Mouse (Mus musculus): ENCODE measurements around the gene Prrg4. TPM values are rescaled to one million over a fixed set of nuclear protein-coding genes. Genes with fewer than 3 reads are reported as not detected.
A peak's percentile ranks its signal among the peaks of the same experiment; 100 is the strongest.

Prrg4 gene
- 18.3 and 21.0 TPM in 2 replicates for total RNA-seq (2012; rRNA removed)
- total RNA-seq (2014; rRNA removed), result 24.4 and 24.7 TPM in 2 replicates
- polyA plus RNA-seq (2012; ENCODE audit: insufficient read length, low read depth), result 11.0 and 13.9 TPM in 2 replicates

- in situ Hi-C loops (cut with MboI; ENCODE audit: low pct_ligation_motif_present, low pct_unique_long_range_greater_than_20kb, low sequenced_read_pairs), result no loop called here
Measured at GRCm38 (mm10) chr2:104849276-104849990, at the start of gene Prrg4. Gene Prrg4, minus strand, starts transcription at chr2:104849876.

GRCm38 (mm10) chr2:104887882-104888566 is 38.3 kb upstream of the Prrg4 start:
- Histone ChIP-seq H3K4me3 (replicated peaks in 1 of 3; ENCODE audit: low read depth in 2 of 3, low read length in 2 of 3, poor library complexity in 1 of 3) (peak overlapping the region in 1 of 3 experiments; percentile 9), H3K4me1 (ENCODE audit: control insufficient read depth in 1 of 2, insufficient read depth in 2 of 2) (no peaks in the 10 kb centered on the region), H3K27ac (ENCODE audit: insufficient read depth, low read depth) (no peak overlapping the region), H3K4me2 (ENCODE audit: insufficient read depth, low read depth, poor library complexity, severe bottlenecking) (peak overlapping the region; percentile 29; the same call in 1 of the 2 replicates), H3K9me3 (replicated peaks; ENCODE audit: low read length) (no peaks in the 10 kb centered on the region), H3K27me3 (replicated peaks) (no peaks in the 10 kb centered on the region), H3K9ac (ENCODE audit: insufficient read depth, low read depth) (no peak overlapping the region), H3K79me2 (replicated peaks; ENCODE audit: control insufficient read depth, extremely low read depth, insufficient read depth, poor library complexity, severe bottlenecking) (no peaks in the 10 kb centered on the region), H3K36me3 (replicated peaks in 1 of 2; ENCODE audit: control insufficient read depth in 1 of 2, insufficient read depth in 1 of 2, low read length in 1 of 2) (no peaks in the 10 kb centered on the region)
- in situ Hi-C loops (cut with MboI; ENCODE audit: low pct_ligation_motif_present, low pct_unique_long_range_greater_than_20kb, low sequenced_read_pairs), result no loop called here
- DNase-seq (ENCODE audit: extremely low read depth), result peak; percentile 89
- dilution Hi-C loops (cut with MboI; ENCODE audit: extremely low pct_ligation_motif_present, extremely low pct_unique_long_range_greater_than_20kb, low sequenced_read_pairs), result no loop called here
- TF ChIP-seq KAT2A (IDR thresholded peaks at IDR 0.05; ENCODE audit: insufficient replicate concordance, low read length) (no peak), RCOR1 (conservative IDR thresholded peaks at IDR 0.05; ENCODE audit: low read depth, low read length) (no peak), BHLHE40 (IDR thresholded peaks at IDR 0.05; ENCODE audit: low read depth, low read length) (0 out of 2 replicates have a peak, but pooled peaks have one; percentile 6), IRF4 (IDR thresholded peaks at IDR 0.05; ENCODE audit: low read depth, low read length) (peak; percentile 70; the same call in 1 of the 2 replicates), CHD2 (IDR thresholded peaks at IDR 0.05; ENCODE audit: low read length) (no peak), USF1 (IDR thresholded peaks at IDR 0.05; ENCODE audit: low read depth, low read length) (no peak), CTCF (conservative IDR thresholded peaks at IDR 0.05 in 1 of 2, IDR thresholded peaks at IDR 0.05 in 1 of 2; ENCODE audit: low read depth in 2 of 2, low read length in 2 of 2) (peak; percentile 92 to 98), TCF12 (IDR thresholded peaks at IDR 0.05; ENCODE audit: low read depth, low read length) (no peak), RAD21 (IDR thresholded peaks at IDR 0.05; ENCODE audit: low read depth, low read length) (peak; percentile 98), POLR2AphosphoS2 (IDR thresholded peaks at IDR 0.05; ENCODE audit: low read depth, low read length) (no peak), E2F4 (IDR thresholded peaks at IDR 0.05; ENCODE audit: insufficient replicate concordance, low read depth, low read length) (no peak), ZKSCAN1 (IDR thresholded peaks at IDR 0.05; ENCODE audit: borderline replicate concordance, low read depth, low read length) (no peak), JUND (conservative IDR thresholded peaks at IDR 0.05; ENCODE audit: low read depth, low read length) (no peak)

More at GRCm38 (mm10) chr2:104849276-104849990, at the start of gene Prrg4:
- no peaks in the 10 kb centered on the region for H3K79me2 ChIP-seq (replicated peaks; ENCODE audit: control insufficient read depth, extremely low read depth, insufficient read depth, poor library complexity, severe bottlenecking)
- peaks cover 3 to 19% of the 10 kb centered on the region in 2 experiments for H3K36me3 ChIP-seq (replicated peaks in 1 of 2; ENCODE audit: control insufficient read depth in 1 of 2, insufficient read depth in 1 of 2, low read length in 1 of 2)
- H3K4me2 ChIP-seq (ENCODE audit: insufficient read depth, low read depth, poor library complexity, severe bottlenecking), result peak within 1 kb of the TSS; percentile 59
- peak within 1 kb of the TSS; percentile 93 for H3K27ac ChIP-seq (ENCODE audit: insufficient read depth, low read depth)
- TF ChIP-seq HCFC1 (IDR thresholded peaks at IDR 0.05; ENCODE audit: low read depth, low read length), result peak; percentile 37
- TF ChIP-seq CTCF (conservative IDR thresholded peaks at IDR 0.05 in 1 of 2, IDR thresholded peaks at IDR 0.05 in 1 of 2; ENCODE audit: low read depth in 2 of 2, low read length in 2 of 2), result peak in 1 of 2 experiments; percentile 63; a peak in 2 of 4 replicates
- TF ChIP-seq MXI1 (IDR thresholded peaks at IDR 0.05; ENCODE audit: low read depth, low read length), result peak; percentile 45; the same call in 1 of the 2 replicates
- no peak for TF ChIP-seq KAT2A (IDR thresholded peaks at IDR 0.05; ENCODE audit: insufficient replicate concordance, low read length)
- peak; percentile 23; the same call in 1 of the 2 replicates for TF ChIP-seq SMC3 (IDR thresholded peaks at IDR 0.05; ENCODE audit: low read depth, low read length)
- peak; percentile 67 for TF ChIP-seq NRF1 (IDR thresholded peaks at IDR 0.05; ENCODE audit: low read depth, low read length)
- TF ChIP-seq USF1 (IDR thresholded peaks at IDR 0.05; ENCODE audit: low read depth, low read length), result peak; percentile 60
- TF ChIP-seq CHD1 (IDR thresholded peaks at IDR 0.05; ENCODE audit: low read depth, low read length), result no peak; the same call in 1 of the 2 replicates
- peak; percentile 82; the same call in 1 of the 2 replicates for TF ChIP-seq UBTF (IDR thresholded peaks at IDR 0.05; ENCODE audit: low read depth, low read length)
- TF ChIP-seq ELF1 (IDR thresholded peaks at IDR 0.05; ENCODE audit: low read depth, low read length), result no peak; the same call in 1 of the 2 replicates
- TF ChIP-seq NELFE (IDR thresholded peaks at IDR 0.05; ENCODE audit: low read depth, low read length), result peak; percentile 65
- no peak for TF ChIP-seq MAZ (IDR thresholded peaks at IDR 0.05; ENCODE audit: low read depth, low read length)
- TF ChIP-seq TCF12 (IDR thresholded peaks at IDR 0.05; ENCODE audit: low read depth, low read length), result peak; percentile 65; the same call in 1 of the 2 replicates
- no peak for TF ChIP-seq GABPA (IDR thresholded peaks at IDR 0.05; ENCODE audit: insufficient replicate concordance, low read depth, low read length)
- peak; percentile 66; the same call in 1 of the 2 replicates for TF ChIP-seq POLR2A (IDR thresholded peaks at IDR 0.05; ENCODE audit: low read depth, low read length)
- no peak for TF ChIP-seq ZC3H11A (IDR thresholded peaks at IDR 0.05; ENCODE audit: low read depth, low read length)
- peak; percentile 65; the same call in 1 of the 2 replicates for TF ChIP-seq SIN3A (IDR thresholded peaks at IDR 0.05; ENCODE audit: low read length)
- no peak for TF ChIP-seq EP300 (IDR thresholded peaks at IDR 0.05; ENCODE audit: low read length)
- no peak for TF ChIP-seq USF2 (conservative IDR thresholded peaks at IDR 0.05; ENCODE audit: low read depth, low read length)
- TF ChIP-seq JUND (conservative IDR thresholded peaks at IDR 0.05; ENCODE audit: low read depth, low read length), result no peak
- TF ChIP-seq RAD21 (IDR thresholded peaks at IDR 0.05; ENCODE audit: low read depth, low read length), result peak; percentile 41
- TF ChIP-seq BHLHE40 (IDR thresholded peaks at IDR 0.05; ENCODE audit: low read depth, low read length), result peak; percentile 96
- TF ChIP-seq PAX5 (IDR thresholded peaks at IDR 0.05; ENCODE audit: low read length), result no peak
- no peak for TF ChIP-seq ZNF384 (IDR thresholded peaks at IDR 0.05; ENCODE audit: low read depth, low read length)
- TF ChIP-seq IRF4 (IDR thresholded peaks at IDR 0.05; ENCODE audit: low read depth, low read length), result no peak
- TF ChIP-seq RCOR1 (conservative IDR thresholded peaks at IDR 0.05; ENCODE audit: low read depth, low read length), result 0 out of 2 replicates have a peak, but pooled peaks have one; percentile 19
- no peak for TF ChIP-seq MAFK (IDR thresholded peaks at IDR 0.05; ENCODE audit: insufficient replicate concordance, low read length)
- peak; percentile 72 for TF ChIP-seq ETS1 (conservative IDR thresholded peaks at IDR 0.05; ENCODE audit: low read depth, low read length)
- TF ChIP-seq TBP (conservative IDR thresholded peaks at IDR 0.05; ENCODE audit: low read depth, low read length), result no peak
- TF ChIP-seq MYC (IDR thresholded peaks at IDR 0.05; ENCODE audit: low read depth, low read length), result 0 out of 2 replicates have a peak, but pooled peaks have one; percentile 63
- no peak for TF ChIP-seq ZKSCAN1 (IDR thresholded peaks at IDR 0.05; ENCODE audit: borderline replicate concordance, low read depth, low read length)
- TF ChIP-seq POLR2AphosphoS2 (IDR thresholded peaks at IDR 0.05; ENCODE audit: low read depth, low read length), result no peak
- peak; percentile 67 for TF ChIP-seq MAX (IDR thresholded peaks at IDR 0.05; ENCODE audit: low read length)
- TF ChIP-seq JUN (IDR thresholded peaks at IDR 0.05; ENCODE audit: insufficient read depth, low read depth, low read length), result no peak
- no peak for TF ChIP-seq CHD2 (IDR thresholded peaks at IDR 0.05; ENCODE audit: low read length)
- TF ChIP-seq MEF2A (IDR thresholded peaks at IDR 0.05; ENCODE audit: borderline replicate concordance, low read depth, low read length), result peak; percentile 30; the same call in 1 of the 2 replicates
- TF ChIP-seq E2F4 (IDR thresholded peaks at IDR 0.05; ENCODE audit: insufficient replicate concordance, low read depth, low read length), result 0 out of 2 replicates have a peak, but pooled peaks have one; percentile 15
- TF ChIP-seq ZMIZ1 (IDR thresholded peaks at IDR 0.05; ENCODE audit: low read depth, low read length), result peak; percentile 54
- peaks cover 10 to 14% of the 10 kb centered on the region in 2 experiments for H3K4me1 ChIP-seq (ENCODE audit: control insufficient read depth in 1 of 2, insufficient read depth in 2 of 2)
- H3K27me3 ChIP-seq (replicated peaks), result peaks cover 3% of the 10 kb centered on the region
- peak within 1 kb of the TSS; percentile 81 to 95 (median 83) for H3K4me3 ChIP-seq (replicated peaks in 1 of 3; ENCODE audit: low read depth in 2 of 3, low read length in 2 of 3, poor library complexity in 1 of 3)
- DNase-seq (ENCODE audit: extremely low read depth), result peak; percentile 81
- dilution Hi-C loops (cut with MboI; ENCODE audit: extremely low pct_ligation_motif_present, extremely low pct_unique_long_range_greater_than_20kb, low sequenced_read_pairs), result no loop called here
- no peaks in the 10 kb centered on the region for H3K9me3 ChIP-seq (replicated peaks; ENCODE audit: low read length)
- peak within 1 kb of the TSS; percentile 86 for H3K9ac ChIP-seq (ENCODE audit: insufficient read depth, low read depth)

Data from CH12.LX (cell line).